Mouse (Mus musculus): ENCODE measurements around the gene Tfap4.

Gene Tfap4

GRCm38 (mm10) chr16:4522879-4523278 lies 36.8 kb downstream of the Tfap4 start:
- Histone ChIP-seq H3K27me3 (ENCODE audit: control insufficient read depth, insufficient read depth, low read length, poor library complexity, severe bottlenecking) (no peaks in the 10 kb centered on the region; the same call in 1 of the 2 replicates), H3K36me3 (ENCODE audit: control insufficient read depth, insufficient read depth, low read length, poor library complexity, severe bottlenecking) (no peaks in the 10 kb centered on the region)
- DNase-seq (ENCODE audit: low read depth, low spot score) = no peak

GRCm38 (mm10) chr16:4521735-4522530 lies 37.7 kb downstream of the Tfap4 start:
- Histone ChIP-seq H3K27me3 (ENCODE audit: control insufficient read depth, insufficient read depth, low read length, poor library complexity, severe bottlenecking) (no peaks in the 10 kb centered on the region; the same call in 1 of the 2 replicates), H3K36me3 (ENCODE audit: control insufficient read depth, insufficient read depth, low read length, poor library complexity, severe bottlenecking) (no peaks in the 10 kb centered on the region)
- no peak for DNase-seq (ENCODE audit: low read depth, low spot score)

DNA sequence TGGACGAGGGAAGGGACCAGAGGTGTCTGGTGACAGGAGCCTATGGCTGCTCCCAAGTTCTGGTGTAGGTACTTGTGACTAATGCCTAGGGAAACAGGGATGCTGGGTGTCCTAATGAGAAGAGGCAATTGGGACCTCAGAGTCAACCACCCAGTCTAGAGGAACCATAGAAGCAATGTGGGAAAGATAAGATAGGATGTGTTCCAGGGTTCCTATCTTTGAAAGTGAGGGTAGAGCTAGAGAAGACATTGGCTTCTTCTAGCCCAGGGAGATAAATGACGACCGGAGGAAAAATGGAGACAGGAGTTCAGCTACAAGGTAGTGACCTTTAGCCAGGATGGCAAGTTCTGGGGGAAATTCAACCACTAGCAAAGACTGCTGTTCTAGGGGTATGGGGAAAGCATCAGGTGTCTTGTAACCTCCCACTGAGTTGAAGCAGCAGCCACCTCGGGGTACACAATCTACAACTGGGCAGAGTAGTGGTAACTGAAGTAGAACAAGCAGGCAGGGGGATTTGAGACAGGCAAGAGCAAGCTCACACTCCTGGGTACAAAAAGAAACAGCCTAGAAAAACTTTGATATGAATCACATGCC lies 38.5 kb downstream of the Tfap4 start:
- DNase-seq (ENCODE audit: low read depth, low spot score) = no peak
- H3K27me3 ChIP-seq (ENCODE audit: control insufficient read depth, insufficient read depth, low read length, poor library complexity, severe bottlenecking) = no peaks in the 10 kb centered on the region; the same call in 1 of the 2 replicates
- H3K36me3 ChIP-seq (ENCODE audit: control insufficient read depth, insufficient read depth, low read length, poor library complexity, severe bottlenecking) = no peaks in the 10 kb centered on the region

GRCm38 (mm10) chr16:4520673-4521072 lies 39.0 kb downstream of the Tfap4 start:
- no peaks in the 10 kb centered on the region; the same call in 1 of the 2 replicates for H3K27me3 ChIP-seq (ENCODE audit: control insufficient read depth, insufficient read depth, low read length, poor library complexity, severe bottlenecking)
- H3K36me3 ChIP-seq (ENCODE audit: control insufficient read depth, insufficient read depth, low read length, poor library complexity, severe bottlenecking) = no peaks in the 10 kb centered on the region
- no peak for DNase-seq (ENCODE audit: low read depth, low spot score)

GRCm38 (mm10) chr16:4519825-4520224 lies 39.8 kb downstream of the Tfap4 start:
- no peak for DNase-seq (ENCODE audit: low read depth, low spot score)
- H3K36me3 ChIP-seq (ENCODE audit: control insufficient read depth, insufficient read depth, low read length, poor library complexity, severe bottlenecking) = no peaks in the 10 kb centered on the region
- H3K27me3 ChIP-seq (ENCODE audit: control insufficient read depth, insufficient read depth, low read length, poor library complexity, severe bottlenecking) = no peaks in the 10 kb centered on the region; the same call in 1 of the 2 replicates

GRCm38 (mm10) chr16:4519157-4519556 lies 40.5 kb downstream of the Tfap4 start:
- peak; percentile 70 for DNase-seq (ENCODE audit: low read depth, low spot score)
- no peaks in the 10 kb centered on the region; the same call in 1 of the 2 replicates for H3K27me3 ChIP-seq (ENCODE audit: control insufficient read depth, insufficient read depth, low read length, poor library complexity, severe bottlenecking)
- no peaks in the 10 kb centered on the region for H3K36me3 ChIP-seq (ENCODE audit: control insufficient read depth, insufficient read depth, low read length, poor library complexity, severe bottlenecking)

GRCm38 (mm10) chr16:4517906-4518305 lies 41.7 kb downstream of the Tfap4 start:
- no peaks in the 10 kb centered on the region; the same call in 1 of the 2 replicates for H3K27me3 ChIP-seq (ENCODE audit: control insufficient read depth, insufficient read depth, low read length, poor library complexity, severe bottlenecking)
- no peak for DNase-seq (ENCODE audit: low read depth, low spot score)
- H3K36me3 ChIP-seq (ENCODE audit: control insufficient read depth, insufficient read depth, low read length, poor library complexity, severe bottlenecking) = no peaks in the 10 kb centered on the region

DNA sequence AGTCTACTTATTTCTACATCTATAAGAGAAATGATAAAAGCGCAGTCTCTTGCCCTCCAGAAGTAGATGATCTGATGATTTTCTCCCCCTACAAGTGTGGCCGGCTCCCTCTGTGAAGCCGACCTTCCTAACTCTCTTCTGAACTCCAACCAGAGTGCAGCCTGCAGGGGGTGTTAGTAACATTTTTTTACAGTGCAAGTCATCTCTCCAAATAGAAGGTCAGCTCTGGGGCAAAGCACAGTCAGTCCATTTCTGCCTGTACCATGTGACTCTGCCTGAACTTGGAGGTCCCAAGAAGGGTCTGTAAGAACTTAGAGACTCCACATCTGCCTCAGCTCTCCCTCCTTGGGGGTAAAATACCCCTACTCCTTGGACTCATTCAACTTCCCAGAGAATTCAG lies 45.3 kb downstream of the Tfap4 start:
- Histone ChIP-seq H3K36me3 (ENCODE audit: control insufficient read depth, insufficient read depth, low read length, poor library complexity, severe bottlenecking) (no peaks in the 10 kb centered on the region), H3K27me3 (ENCODE audit: control insufficient read depth, insufficient read depth, low read length, poor library complexity, severe bottlenecking) (no peaks in the 10 kb centered on the region)
- DNase-seq (ENCODE audit: low read depth, low spot score) = no peak

DNA sequence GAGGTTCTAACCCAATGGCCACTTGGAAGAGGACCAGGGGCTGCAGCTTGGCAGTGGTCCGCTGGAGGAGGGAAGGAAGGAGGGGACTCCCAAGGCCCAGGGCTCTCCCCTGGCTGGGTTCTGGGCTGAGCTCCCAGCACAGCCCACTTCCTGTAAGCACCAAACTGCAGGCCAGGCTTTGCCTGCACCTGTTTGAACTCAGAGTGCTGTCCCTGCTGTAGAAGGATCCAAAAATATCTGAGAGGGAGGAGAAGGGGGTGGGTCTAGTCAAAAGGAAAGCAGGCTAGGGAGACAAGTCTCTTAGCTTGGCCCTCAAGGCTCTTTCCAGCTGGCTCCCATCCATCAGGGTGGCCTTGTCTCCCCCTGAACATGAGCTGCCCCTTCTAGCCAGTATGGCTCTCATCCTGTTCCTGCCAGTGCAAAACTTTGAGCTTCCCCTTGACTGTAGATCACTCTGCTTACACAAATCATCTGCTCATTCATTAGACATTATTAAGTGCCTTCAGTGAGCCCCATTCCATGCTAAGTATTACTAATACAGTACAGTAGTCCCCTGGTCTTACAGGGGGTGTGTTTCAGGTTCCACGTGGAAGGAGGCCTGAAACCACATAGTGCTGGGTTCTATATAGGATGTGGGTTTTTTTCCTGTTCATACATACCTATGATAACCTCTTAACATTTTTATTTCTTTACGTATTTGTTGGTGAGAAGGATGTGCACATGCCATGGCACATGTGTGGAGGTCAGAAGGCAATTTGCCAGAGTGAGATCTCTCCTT lies 46.8 kb downstream of the Tfap4 start:
- no peak for DNase-seq (ENCODE audit: low read depth, low spot score)
- H3K36me3 ChIP-seq (ENCODE audit: control insufficient read depth, insufficient read depth, low read length, poor library complexity, severe bottlenecking) = no peaks in the 10 kb centered on the region

DNA sequence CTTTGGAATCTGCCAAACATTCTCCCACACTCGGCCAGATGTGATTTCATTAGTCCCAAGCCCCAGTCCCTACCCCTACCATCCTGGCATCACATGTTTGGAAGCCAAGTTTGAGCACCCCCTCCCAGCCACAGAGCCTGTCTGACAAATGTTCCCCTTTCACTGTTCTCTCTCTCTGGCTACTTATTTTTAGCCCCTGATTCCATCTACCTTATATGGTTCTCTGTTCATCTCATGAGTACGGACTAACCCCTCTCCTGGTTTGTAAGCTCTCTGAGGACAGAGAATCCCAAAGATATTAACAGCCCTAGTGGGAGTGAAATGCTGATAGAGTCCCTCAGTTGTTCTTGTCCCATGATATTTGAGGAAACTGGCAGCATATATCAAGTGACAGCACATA lies 48.3 kb downstream of the Tfap4 start:
- Histone ChIP-seq H3K27me3 (ENCODE audit: control insufficient read depth, insufficient read depth, low read length, poor library complexity, severe bottlenecking) (no peaks in the 10 kb centered on the region), H3K36me3 (ENCODE audit: control insufficient read depth, insufficient read depth, low read length, poor library complexity, severe bottlenecking) (no peaks in the 10 kb centered on the region)
- no peak for DNase-seq (ENCODE audit: low read depth, low spot score)

More for the DNA sequence above, 46.8 kb downstream of the Tfap4 start:
- no peaks in the 10 kb centered on the region for H3K27me3 ChIP-seq (ENCODE audit: control insufficient read depth, insufficient read depth, low read length, poor library complexity, severe bottlenecking)

- H3K27me3 ChIP-seq (ENCODE audit: control insufficient read depth, insufficient read depth, low read length, poor library complexity, severe bottlenecking) = no peaks in the 10 kb centered on the region
- DNase-seq (ENCODE audit: low read depth, low spot score) = no peak
These were observed 53.5 kb downstream of the Tfap4 start for GRCm38 (mm10) chr16:4506181-4506580.

GRCm38 (mm10) chr16:4503495-4503894 lies 56.2 kb downstream of the Tfap4 start:
- no peaks in the 10 kb centered on the region for H3K27me3 ChIP-seq (ENCODE audit: control insufficient read depth, insufficient read depth, low read length, poor library complexity, severe bottlenecking)
- DNase-seq (ENCODE audit: low read depth, low spot score) = peak; percentile 30

More at GRCm38 (mm10) chr16:4506181-4506580, 53.5 kb downstream of the Tfap4 start:
- no peaks in the 10 kb centered on the region for H3K36me3 ChIP-seq (ENCODE audit: control insufficient read depth, insufficient read depth, low read length, poor library complexity, severe bottlenecking)

GRCm38 (mm10) chr16:4502568-4502967 lies 57.1 kb downstream of the Tfap4 start:
- Histone ChIP-seq H3K27me3 (ENCODE audit: control insufficient read depth, insufficient read depth, low read length, poor library complexity, severe bottlenecking) (no peaks in the 10 kb centered on the region), H3K36me3 (ENCODE audit: control insufficient read depth, insufficient read depth, low read length, poor library complexity, severe bottlenecking) (no peaks in the 10 kb centered on the region)
- DNase-seq (ENCODE audit: low read depth, low spot score) = no peak

More at GRCm38 (mm10) chr16:4503495-4503894, 56.2 kb downstream of the Tfap4 start:
- H3K36me3 ChIP-seq (ENCODE audit: control insufficient read depth, insufficient read depth, low read length, poor library complexity, severe bottlenecking) = no peaks in the 10 kb centered on the region

DNA sequence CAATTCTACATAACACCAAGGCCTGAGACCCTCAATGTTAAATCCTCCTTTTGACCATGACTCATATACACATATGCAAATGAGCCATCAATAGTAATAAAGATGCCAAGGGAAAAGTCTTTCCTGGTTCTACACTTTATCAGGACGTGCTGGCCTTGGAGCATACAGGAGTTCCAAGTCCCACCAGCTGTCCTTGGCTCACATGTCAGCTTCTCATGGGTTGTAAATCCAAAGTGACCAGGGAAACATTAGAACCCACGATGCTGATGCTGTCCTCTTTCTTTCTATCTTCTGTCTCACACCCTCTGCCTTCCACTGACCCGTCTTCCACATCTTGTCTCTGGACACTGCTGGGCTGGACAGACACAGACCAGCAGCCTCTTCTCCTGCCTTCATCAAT lies 58.0 kb downstream of the Tfap4 start:
- DNase-seq (ENCODE audit: low read depth, low spot score) = no peak
- Histone ChIP-seq H3K27me3 (ENCODE audit: control insufficient read depth, insufficient read depth, low read length, poor library complexity, severe bottlenecking) (no peaks in the 10 kb centered on the region), H3K36me3 (ENCODE audit: control insufficient read depth, insufficient read depth, low read length, poor library complexity, severe bottlenecking) (no peaks in the 10 kb centered on the region)

All from splenic B cell, adult 2 months (primary cell).